Mouse (Mus musculus) G1E (cell line): ENCODE measurements around the gene Itga5. TPM values are rescaled to one million over a fixed set of nuclear protein-coding genes. Genes with fewer than 3 reads are reported as not detected.

ENCODE experiments used
- ATAC-seq: 2 replicates; pipeline ENCODE4 v1.8.0; 2016; ENCODE audit warnings: mild to moderate bottlenecking; ENCODE audit not compliant: insufficient number of reproducible peaks, poor library complexity, low FRiP score, severe bottlenecking; ENCODE audit errors: extremely low read depth
- DNase-seq: peaks from one replicate; pipeline ENCODE4 v3.0.0; 2012; ENCODE audit warnings: low spot score
- H3K27me3 ChIP-seq: 2 replicates; pipeline ENCODE4 v1.6.1; 2012; ENCODE audit warnings: mild to moderate bottlenecking, low read length, inconsistent platforms; ENCODE audit not compliant: insufficient read depth
- H3K36me3 ChIP-seq: replicated peaks from 2 replicates; pipeline ENCODE3; 2012; ENCODE audit warnings: mild to moderate bottlenecking, inconsistent platforms
- H3K4me1 ChIP-seq: 2 replicates; pipeline ENCODE4 v1.6.1; 2012; ENCODE audit warnings: low read depth, low read length, inconsistent platforms, mixed read lengths; ENCODE audit not compliant: insufficient read depth
- H3K4me3 ChIP-seq: 2 replicates; pipeline ENCODE4 v1.5.1; 2012; ENCODE audit warnings: low read depth, mild to moderate bottlenecking, inconsistent platforms, low read length, moderate library complexity, mixed read lengths
- H3K9me3 ChIP-seq: replicated peaks from 2 replicates; pipeline ENCODE4 v1.6.1; 2012; ENCODE audit warnings: inconsistent platforms
- CTCF ChIP-seq: IDR thresholded peaks from 2 replicates; pipeline ENCODE4 v1.5.1; 2012; ENCODE audit warnings: low read depth, low read length, inconsistent platforms, mixed read lengths
- GATA1 ChIP-seq: IDR thresholded peaks from 2 replicates; pipeline ENCODE4 v1.6.1; 2012; ENCODE audit warnings: borderline replicate concordance, low read length, inconsistent platforms, mixed read lengths
- GATA2 ChIP-seq: IDR thresholded peaks from 2 replicates; pipeline ENCODE4 v1.6.1; 2012; ENCODE audit warnings: low read depth, low read length, inconsistent platforms, borderline replicate concordance
- POLR2AphosphoS5 ChIP-seq: IDR thresholded peaks from 2 replicates; pipeline ENCODE4 v1.6.1; 2012; ENCODE audit warnings: low read depth, low read length, inconsistent platforms; ENCODE audit not compliant: insufficient replicate concordance
- TAL1 ChIP-seq: conservative IDR thresholded peaks from 2 replicates; pipeline ENCODE4 v1.6.1; 2012; ENCODE audit warnings: low read depth, low read length, inconsistent platforms, mixed read lengths
- polyA plus RNA-seq: library from polyadenylated mRNA; stranded (reverse); fragments of >175 nt; gene quantifications from 2 replicates; pipeline ENCODE4 v1.2.3, GENCODE M21; 2012
- total RNA-seq, 2 experiments: library from RNA; stranded (forward) in 1 of 2; stranded (reverse) in 1 of 2; fragments of 200-1000 nt in 1 of 2; fragments of >200 nt in 1 of 2; fragmentation: Nextera tagmentation in 1 of 2; gene quantifications; 2 replicates each; pipeline ENCODE4 v1.2.3; 2014 to 2017

Gene Itga5
- total and polyA plus RNA-seq, 3 experiments: 0.11 to 0.62 TPM; not detected in 1

GRCm38 (mm10) chr15:103336996-103337667, 29.4 kb downstream of the Itga5 start:
- Histone ChIP-seq H3K4me3 (peak overlapping the region; percentile 40; the same call in 1 of the 2 replicates), H3K36me3 (peaks cover 73% of the 10 kb centered on the region), H3K4me1 (peaks cover 89% of the 10 kb centered on the region), H3K27me3 (no peaks in the 10 kb centered on the region; the same call in 1 of the 2 replicates), H3K9me3 (no peaks in the 10 kb centered on the region)
- DNase-seq (no peak), ATAC-seq (no peak)
- TF ChIP-seq GATA1 (no peak), POLR2AphosphoS5 (no peak), CTCF (no peak), TAL1 (no peak), GATA2 (no peak)

GRCm38 (mm10) chr15:103335488-103336235, 30.9 kb downstream of the Itga5 start:
- DNase-seq (no peak), ATAC-seq (no peak)
- H3K27me3 ChIP-seq: no peaks in the 10 kb centered on the region
- no peak overlapping the region for H3K4me3 ChIP-seq
- no peak for TF ChIP-seq CTCF
- TF ChIP-seq GATA2: no peak
- no peak for TF ChIP-seq GATA1
- no peak for TF ChIP-seq POLR2AphosphoS5
- no peak for TF ChIP-seq TAL1
- H3K36me3 ChIP-seq: peaks cover 78% of the 10 kb centered on the region
- peaks cover 75% of the 10 kb centered on the region for H3K4me1 ChIP-seq
- H3K9me3 ChIP-seq: no peaks in the 10 kb centered on the region

- H3K4me1 ChIP-seq: peaks cover 71% of the 10 kb centered on the region
- no peaks in the 10 kb centered on the region for H3K27me3 ChIP-seq
- no peak overlapping the region; the same call in 1 of the 2 replicates for H3K4me3 ChIP-seq
- DNase-seq (no peak), ATAC-seq (no peak)
- TF ChIP-seq GATA2 (no peak), CTCF (no peak), GATA1 (no peak), TAL1 (no peak), POLR2AphosphoS5 (no peak)
- peaks cover 84% of the 10 kb centered on the region for H3K36me3 ChIP-seq
- H3K9me3 ChIP-seq: no peaks in the 10 kb centered on the region
These were observed 31.5 kb downstream of the Itga5 start for GRCm38 (mm10) chr15:103335040-103335439.

- TF ChIP-seq CTCF: no peak
- TF ChIP-seq POLR2AphosphoS5: no peak
- no peak for TF ChIP-seq GATA2
- Histone ChIP-seq H3K4me3 (no peak overlapping the region; the same call in 1 of the 2 replicates), H3K27me3 (no peaks in the 10 kb centered on the region), H3K36me3 (peaks cover 92% of the 10 kb centered on the region), H3K9me3 (no peaks in the 10 kb centered on the region), H3K4me1 (peaks cover 72% of the 10 kb centered on the region)
- DNase-seq: no peak
- ATAC-seq: no peak
These were observed 32.4 kb downstream of the Itga5 start for GRCm38 (mm10) chr15:103334194-103334593.

- no peak overlapping the region; the same call in 1 of the 2 replicates for H3K4me3 ChIP-seq
- H3K36me3 ChIP-seq: peaks cover 93% of the 10 kb centered on the region
- H3K9me3 ChIP-seq: no peaks in the 10 kb centered on the region
- ATAC-seq (no peak), DNase-seq (no peak)
- H3K27me3 ChIP-seq: no peaks in the 10 kb centered on the region
- no peak for TF ChIP-seq GATA1
- no peak for TF ChIP-seq GATA2
- no peak for TF ChIP-seq TAL1
- no peak for TF ChIP-seq CTCF
- TF ChIP-seq POLR2AphosphoS5: no peak
- peaks cover 71% of the 10 kb centered on the region for H3K4me1 ChIP-seq
These were observed 32.8 kb downstream of the Itga5 start for GRCm38 (mm10) chr15:103333738-103334137.

- Histone ChIP-seq H3K27me3 (no peaks in the 10 kb centered on the region), H3K36me3 (peaks cover 93% of the 10 kb centered on the region), H3K4me3 (peak overlapping the region; percentile 5; the same call in 1 of the 2 replicates), H3K9me3 (no peaks in the 10 kb centered on the region), H3K4me1 (peaks cover 67% of the 10 kb centered on the region)
- ATAC-seq (no peak), DNase-seq (no peak)
- TF ChIP-seq TAL1 (no peak), POLR2AphosphoS5 (no peak), CTCF (no peak), GATA1 (no peak), GATA2 (no peak)
These were observed 33.4 kb downstream of the Itga5 start for GRCm38 (mm10) chr15:103333081-103333615.
